Mouse (Mus musculus): ENCODE results near the gene Barx2.
"Not testable (repeated sequence)": the region's sequence is repeated elsewhere in the genome, so short reads cannot be mapped to it uniquely, and the experiment has no call there.

Barx2 gene

GRCm38 (mm10) chr9:31912921-31913738, at the start of gene Barx2:
Gene Barx2, minus strand, starts transcription at chr9:31913462.
- DNase-seq (ENCODE audit: low read depth, low spot score), result no peak
- H3K27me3 ChIP-seq (ENCODE audit: control insufficient read depth, insufficient read depth, low read length, poor library complexity, severe bottlenecking), result no peaks in the 10 kb centered on the region
- H3K36me3 ChIP-seq (ENCODE audit: control insufficient read depth, insufficient read depth, low read length, poor library complexity, severe bottlenecking), result no peaks in the 10 kb centered on the region

DNA sequence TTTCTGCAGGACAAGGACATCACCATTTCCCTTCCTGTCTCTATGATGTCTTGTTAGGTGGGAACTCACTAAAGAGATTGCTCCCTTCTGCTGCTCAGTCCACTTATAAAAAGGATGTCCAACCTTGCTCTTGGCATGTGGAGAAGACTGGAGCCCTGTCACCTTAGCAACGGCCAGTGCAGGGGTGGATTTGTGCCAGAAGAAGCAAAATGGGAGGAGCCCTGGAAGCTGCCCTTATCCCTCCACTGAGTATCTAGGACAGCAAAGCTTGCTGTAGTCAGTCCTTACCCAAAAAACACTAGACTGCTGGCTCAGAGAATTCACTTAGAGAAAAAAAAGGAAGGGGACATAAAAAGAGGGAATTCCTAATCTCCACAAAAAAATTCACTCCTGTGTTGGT, 49.0 kb upstream of the Barx2 start:
- no peaks in the 10 kb centered on the region for H3K36me3 ChIP-seq (ENCODE audit: control insufficient read depth, insufficient read depth, low read length, poor library complexity, severe bottlenecking)
- no peak for DNase-seq (ENCODE audit: low read depth, low spot score)
- no peaks in the 10 kb centered on the region for H3K27me3 ChIP-seq (ENCODE audit: control insufficient read depth, insufficient read depth, low read length, poor library complexity, severe bottlenecking)

DNA sequence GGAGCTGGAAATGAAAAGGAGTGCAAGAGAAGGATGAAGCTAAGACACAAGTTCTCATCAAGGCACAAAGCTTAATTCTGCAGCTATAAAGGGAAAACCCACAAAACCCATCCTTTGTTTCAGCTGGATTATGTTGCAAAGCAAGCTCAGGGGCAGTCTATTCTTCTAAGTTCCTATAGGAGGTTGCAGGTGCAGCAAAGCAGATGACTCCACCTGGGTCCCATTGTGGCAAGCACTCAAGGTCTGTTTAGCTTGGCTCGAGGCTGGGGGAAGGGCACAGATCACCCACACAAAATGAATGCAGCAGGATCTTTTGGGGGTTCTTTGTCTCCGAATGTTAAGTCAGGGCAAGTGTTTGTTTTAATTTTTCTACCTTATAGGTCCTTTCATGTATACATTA, 47.2 kb upstream of the Barx2 start:
- DNase-seq (ENCODE audit: low read depth, low spot score), result no peak
- H3K27me3 ChIP-seq (ENCODE audit: control insufficient read depth, insufficient read depth, low read length, poor library complexity, severe bottlenecking), result no peaks in the 10 kb centered on the region
- H3K36me3 ChIP-seq (ENCODE audit: control insufficient read depth, insufficient read depth, low read length, poor library complexity, severe bottlenecking), result no peaks in the 10 kb centered on the region

- Histone ChIP-seq H3K27me3 (ENCODE audit: control insufficient read depth, insufficient read depth, low read length, poor library complexity, severe bottlenecking) (no peaks in the 10 kb centered on the region), H3K36me3 (ENCODE audit: control insufficient read depth, insufficient read depth, low read length, poor library complexity, severe bottlenecking) (no peaks in the 10 kb centered on the region)
- no peak for DNase-seq (ENCODE audit: low read depth, low spot score)
Observed at GRCm38 (mm10) chr9:31958120-31958519, 44.9 kb upstream of the Barx2 start.

- DNase-seq (ENCODE audit: low read depth, low spot score), result no peak
- Histone ChIP-seq H3K27me3 (ENCODE audit: control insufficient read depth, insufficient read depth, low read length, poor library complexity, severe bottlenecking) (no peaks in the 10 kb centered on the region), H3K36me3 (ENCODE audit: control insufficient read depth, insufficient read depth, low read length, poor library complexity, severe bottlenecking) (no peaks in the 10 kb centered on the region)
Observed at GRCm38 (mm10) chr9:31950506-31950905, 37.2 kb upstream of the Barx2 start.

DNA sequence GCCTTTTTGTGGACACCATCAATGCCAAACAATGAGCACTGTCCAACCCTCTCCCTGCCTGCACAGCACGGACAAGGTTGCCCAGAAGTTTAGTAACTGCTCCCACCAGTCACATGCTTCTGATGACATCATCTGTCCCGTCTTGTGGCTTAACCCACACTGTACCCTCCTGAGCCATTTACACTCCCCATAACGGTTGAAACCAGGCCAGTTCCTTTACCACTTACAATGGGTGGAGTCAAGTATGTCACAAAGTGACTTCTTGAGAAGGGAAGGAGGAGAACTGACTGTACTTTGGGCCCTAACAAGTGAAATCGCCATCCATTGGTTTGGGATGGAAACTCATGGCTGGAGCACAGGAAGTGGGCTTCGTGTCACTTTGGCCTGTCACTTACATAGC, 35.8 kb upstream of the Barx2 start:
- no peaks in the 10 kb centered on the region for H3K36me3 ChIP-seq (ENCODE audit: control insufficient read depth, insufficient read depth, low read length, poor library complexity, severe bottlenecking)
- DNase-seq (ENCODE audit: low read depth, low spot score), result no peak
- no peaks in the 10 kb centered on the region for H3K27me3 ChIP-seq (ENCODE audit: control insufficient read depth, insufficient read depth, low read length, poor library complexity, severe bottlenecking)

- H3K27me3 ChIP-seq (ENCODE audit: control insufficient read depth, insufficient read depth, low read length, poor library complexity, severe bottlenecking), result no peaks in the 10 kb centered on the region
- no peak for DNase-seq (ENCODE audit: low read depth, low spot score)
- no peaks in the 10 kb centered on the region for H3K36me3 ChIP-seq (ENCODE audit: control insufficient read depth, insufficient read depth, low read length, poor library complexity, severe bottlenecking)
Observed at GRCm38 (mm10) chr9:31947051-31947450, 33.8 kb upstream of the Barx2 start.

DNA sequence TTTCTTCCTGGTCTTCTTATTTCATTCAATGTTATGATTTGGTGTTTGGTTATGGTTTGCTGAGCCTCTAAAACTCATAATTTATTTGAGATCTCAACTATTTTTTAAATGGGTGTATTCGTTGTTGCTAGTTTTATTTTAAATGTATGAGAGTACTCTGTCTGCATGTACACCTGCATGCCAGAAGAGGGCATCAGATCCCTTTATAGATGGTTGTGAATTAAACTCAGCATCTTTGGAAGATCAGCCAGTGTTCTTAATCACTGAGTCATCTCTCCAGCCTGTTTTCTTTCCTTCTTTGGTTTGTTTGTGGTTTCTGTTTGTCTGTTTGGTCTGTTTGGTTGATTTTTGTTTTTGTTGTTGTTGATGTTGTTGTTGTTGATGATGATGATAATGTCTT, 29.1 kb upstream of the Barx2 start:
- H3K36me3 ChIP-seq (ENCODE audit: control insufficient read depth, insufficient read depth, low read length, poor library complexity, severe bottlenecking), result no peaks in the 10 kb centered on the region
- no peaks in the 10 kb centered on the region for H3K27me3 ChIP-seq (ENCODE audit: control insufficient read depth, insufficient read depth, low read length, poor library complexity, severe bottlenecking)
- no peak for DNase-seq (ENCODE audit: low read depth, low spot score)

GRCm38 (mm10) chr9:31936486-31936885, 23.2 kb upstream of the Barx2 start:
- not testable (repeated sequence) for H3K27me3 ChIP-seq (ENCODE audit: control insufficient read depth, insufficient read depth, low read length, poor library complexity, severe bottlenecking); DNase-seq (ENCODE audit: low read depth, low spot score); H3K36me3 ChIP-seq (ENCODE audit: control insufficient read depth, insufficient read depth, low read length, poor library complexity, severe bottlenecking)

GRCm38 (mm10) chr9:31931691-31932090, 18.4 kb upstream of the Barx2 start:
- DNase-seq (ENCODE audit: low read depth, low spot score), result no peak
- H3K36me3 ChIP-seq (ENCODE audit: control insufficient read depth, insufficient read depth, low read length, poor library complexity, severe bottlenecking), result no peaks in the 10 kb centered on the region
- no peaks in the 10 kb centered on the region for H3K27me3 ChIP-seq (ENCODE audit: control insufficient read depth, insufficient read depth, low read length, poor library complexity, severe bottlenecking)

DNA sequence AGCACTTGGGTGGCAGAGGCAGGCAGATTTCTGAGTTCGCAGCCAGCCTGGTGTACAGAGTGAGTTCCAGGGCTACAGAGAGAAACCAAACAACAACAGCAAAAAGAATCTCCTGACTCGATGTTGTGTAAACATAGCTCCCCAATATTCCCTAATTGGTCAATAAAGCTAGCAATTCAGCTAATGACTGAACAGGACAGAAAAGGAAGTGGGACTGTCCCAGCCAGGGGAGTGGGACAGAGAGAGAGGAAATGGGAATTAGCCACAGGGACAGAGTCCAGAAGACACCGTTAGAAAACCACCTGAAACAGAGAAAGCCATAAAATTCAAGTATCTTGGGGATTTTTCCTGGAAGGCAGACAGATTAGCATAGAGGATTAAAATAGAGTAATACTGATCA, 18.0 kb upstream of the Barx2 start:
- no peaks in the 10 kb centered on the region for H3K36me3 ChIP-seq (ENCODE audit: control insufficient read depth, insufficient read depth, low read length, poor library complexity, severe bottlenecking)
- H3K27me3 ChIP-seq (ENCODE audit: control insufficient read depth, insufficient read depth, low read length, poor library complexity, severe bottlenecking), result no peaks in the 10 kb centered on the region

DNA sequence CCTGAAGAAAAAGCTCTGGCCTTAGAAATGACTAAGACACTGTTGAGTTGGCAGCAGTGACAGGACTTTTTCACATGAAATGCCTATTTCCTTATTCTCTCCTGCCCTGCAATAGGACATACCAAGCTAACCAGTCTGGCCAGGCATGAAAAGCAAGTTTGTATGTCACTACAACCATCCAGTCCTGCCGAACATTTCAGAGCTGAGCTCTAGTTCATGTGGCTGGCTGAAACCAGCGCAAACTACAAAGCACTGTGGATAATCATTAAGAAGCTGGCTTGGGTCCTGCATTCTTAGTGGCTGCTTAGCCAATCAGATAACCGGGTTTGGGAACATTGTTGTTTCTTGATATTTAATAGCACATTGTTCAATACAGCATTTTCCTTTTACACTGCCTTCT, 13.5 kb upstream of the Barx2 start:
- Histone ChIP-seq H3K27me3 (ENCODE audit: control insufficient read depth, insufficient read depth, low read length, poor library complexity, severe bottlenecking) (no peaks in the 10 kb centered on the region), H3K36me3 (ENCODE audit: control insufficient read depth, insufficient read depth, low read length, poor library complexity, severe bottlenecking) (no peaks in the 10 kb centered on the region)
- no peak for DNase-seq (ENCODE audit: low read depth, low spot score)

More for the DNA sequence above, 18.0 kb upstream of the Barx2 start:
- DNase-seq (ENCODE audit: low read depth, low spot score), result no peak

GRCm38 (mm10) chr9:31925830-31926624, 12.8 kb upstream of the Barx2 start:
- Histone ChIP-seq H3K36me3 (ENCODE audit: control insufficient read depth, insufficient read depth, low read length, poor library complexity, severe bottlenecking) (no peaks in the 10 kb centered on the region), H3K27me3 (ENCODE audit: control insufficient read depth, insufficient read depth, low read length, poor library complexity, severe bottlenecking) (no peaks in the 10 kb centered on the region)
- peak; percentile 81 for DNase-seq (ENCODE audit: low read depth, low spot score)

DNA sequence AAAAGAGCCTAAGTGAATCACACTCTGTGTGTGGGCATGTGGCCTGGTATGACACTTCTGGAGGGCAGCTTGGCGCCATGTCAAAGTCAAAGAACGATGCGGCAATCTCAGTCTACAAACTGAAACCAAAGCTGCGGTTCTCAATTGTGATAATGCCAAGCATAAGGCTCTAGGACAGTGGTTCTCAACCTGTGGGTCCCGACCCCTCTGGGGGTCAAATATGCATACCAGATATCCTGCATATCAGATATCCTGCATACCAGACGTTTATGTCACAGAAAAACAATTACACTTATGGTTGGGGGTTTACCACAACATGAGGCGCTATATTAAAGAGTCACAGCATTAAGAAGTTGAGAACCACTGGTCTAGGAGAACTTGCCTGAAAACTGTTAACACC, 10.3 kb upstream of the Barx2 start:
- H3K27me3 ChIP-seq (ENCODE audit: control insufficient read depth, insufficient read depth, low read length, poor library complexity, severe bottlenecking), result no peaks in the 10 kb centered on the region; the same call in 1 of the 2 replicates
- DNase-seq (ENCODE audit: low read depth, low spot score), result no peak
- no peaks in the 10 kb centered on the region for H3K36me3 ChIP-seq (ENCODE audit: control insufficient read depth, insufficient read depth, low read length, poor library complexity, severe bottlenecking)

DNA sequence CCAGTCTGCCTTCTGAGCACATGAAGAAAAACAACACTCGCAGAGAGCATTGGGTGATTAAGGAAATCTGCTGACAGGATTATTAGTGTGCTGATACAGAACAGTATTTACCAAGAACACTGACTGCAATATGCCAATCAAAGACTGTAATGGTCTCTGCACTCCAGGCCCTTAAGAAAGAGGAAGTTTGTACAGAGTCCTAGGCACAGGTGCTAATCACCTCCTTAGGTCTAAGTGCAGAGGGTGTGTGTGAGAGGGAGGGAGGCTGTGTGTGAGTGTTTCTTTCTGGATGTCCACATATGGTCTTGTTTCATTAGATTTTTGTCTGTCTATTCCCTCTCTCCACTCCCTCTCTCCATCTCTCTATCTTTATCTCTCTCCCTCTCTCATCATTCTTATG, 6.5 kb upstream of the Barx2 start:
- H3K36me3 ChIP-seq (ENCODE audit: control insufficient read depth, insufficient read depth, low read length, poor library complexity, severe bottlenecking), result no peaks in the 10 kb centered on the region
- DNase-seq (ENCODE audit: low read depth, low spot score), result no peak
- H3K27me3 ChIP-seq (ENCODE audit: control insufficient read depth, insufficient read depth, low read length, poor library complexity, severe bottlenecking), result no peaks in the 10 kb centered on the region; the same call in 1 of the 2 replicates
